In genomic region chr13:50359536-50359935, GRCm38 (mm10) we compare ENCODE assay signal across 23 mouse cellular contexts. TPM values are rescaled to one million over a fixed set of nuclear protein-coding genes. Genes with fewer than 3 reads are reported as not detected.
DNase-seq lines count a peak whose midpoint lies in the region; ATAC-seq and TF ChIP-seq lines count a peak whose summit lies in the region.
"Had no signal": no experiment of that assay in that cellular context is flagged by ENCODE, and none has a peak within 500 bp of the region (broad histone marks: within the 10 kb centered on the region; RNA-seq: fewer than 3 reads in every experiment).

No protein-coding gene starts in this region.

- H3K27me3 ChIP-seq in limb, embryonic 14.5 days (ENCODE audit: control insufficient read depth, insufficient read depth, low read length), result no peaks in the 10 kb centered on the region
- H3K27me3 ChIP-seq in limb, embryonic 10.5 days (ENCODE audit: low read depth, poor library complexity, severe bottlenecking), result no peaks in the 10 kb centered on the region
- no peaks in the 10 kb centered on the region for H3K27me3 ChIP-seq in embryonic facial prominence, embryonic 15.5 days
- H3K27me3 ChIP-seq: CH12.LX; embryonic facial prominence, embryonic 12.5 days; forebrain, embryonic 13.5 days; forebrain, embryonic 15.5 days; Patski had no signal

- 63% methylated on average over 2 of the region's 2 CpGs for WGBS in limb, embryonic 14.5 days
- WGBS in limb, embryonic 10.5 days, result 72% methylated on average over 2 of the region's 2 CpGs
- WGBS in embryonic facial prominence, embryonic 15.5 days, result 43% methylated on average over 2 of the region's 2 CpGs

- no peak overlapping the region for H3K4me3 ChIP-seq in limb, embryonic 14.5 days (replicated peaks; ENCODE audit: low read length)
- no peak overlapping the region for H3K4me3 ChIP-seq in limb, embryonic 10.5 days
- no peak overlapping the region for H3K4me3 ChIP-seq in embryonic facial prominence, embryonic 15.5 days (replicated peaks)
- H3K4me3 ChIP-seq: embryonic facial prominence, embryonic 12.5 days; forebrain, embryonic 13.5 days; forebrain, embryonic 15.5 days had no signal

- H3K9me3 ChIP-seq in limb, embryonic 14.5 days (ENCODE audit: control insufficient read depth, low read length), result no peaks in the 10 kb centered on the region
- H3K9me3 ChIP-seq in limb, embryonic 10.5 days (replicated peaks), result no peaks in the 10 kb centered on the region
- H3K9me3 ChIP-seq in embryonic facial prominence, embryonic 15.5 days (replicated peaks), result no peaks in the 10 kb centered on the region
- H3K9me3 ChIP-seq: embryonic facial prominence, embryonic 12.5 days; forebrain, embryonic 13.5 days; forebrain, embryonic 15.5 days had no signal

- no peak for TF ChIP-seq POLR2A in limb, embryonic 14.5 days (IDR thresholded peaks at IDR 0.05; ENCODE audit: borderline replicate concordance, extremely low read depth, insufficient read depth, insufficient read length)

- no peaks in the 10 kb centered on the region for H3K4me1 ChIP-seq in limb, embryonic 14.5 days (ENCODE audit: control insufficient read depth, insufficient read depth, low read length)
- no peaks in the 10 kb centered on the region for H3K4me1 ChIP-seq in limb, embryonic 10.5 days
- H3K4me1 ChIP-seq in embryonic facial prominence, embryonic 15.5 days, result no peaks in the 10 kb centered on the region
- H3K4me1 ChIP-seq: embryonic facial prominence, embryonic 12.5 days; forebrain, embryonic 13.5 days; forebrain, embryonic 15.5 days had no signal

- H3K27ac ChIP-seq in limb, embryonic 14.5 days (replicated peaks; ENCODE audit: low read depth, low read length), result no peak overlapping the region
- no peak overlapping the region for H3K27ac ChIP-seq in limb, embryonic 10.5 days
- H3K27ac ChIP-seq in embryonic facial prominence, embryonic 15.5 days (replicated peaks), result peak overlapping the region; percentile 60; the same call in 1 of the 2 replicates
- H3K27ac ChIP-seq: embryonic facial prominence, embryonic 12.5 days; forebrain, embryonic 13.5 days; forebrain, embryonic 15.5 days had no signal

- no peak overlapping the region for H3K4me2 ChIP-seq in limb, embryonic 14.5 days (replicated peaks; ENCODE audit: low read depth, low read length, severe bottlenecking)
- no peak overlapping the region for H3K4me2 ChIP-seq in embryonic facial prominence, embryonic 15.5 days (replicated peaks)
- H3K4me2 ChIP-seq: embryonic facial prominence, embryonic 12.5 days; forebrain, embryonic 13.5 days; forebrain, embryonic 15.5 days had no signal

- H3K9ac ChIP-seq in limb, embryonic 14.5 days (ENCODE audit: low read depth, low read length, severe bottlenecking), result no peak overlapping the region
- H3K9ac ChIP-seq in embryonic facial prominence, embryonic 15.5 days, result no peak overlapping the region
- H3K9ac ChIP-seq: embryonic facial prominence, embryonic 12.5 days; forebrain, embryonic 13.5 days; forebrain, embryonic 15.5 days; forebrain, postnatal 0 days had no signal

- no peak for ATAC-seq in limb, embryonic 14.5 days (ENCODE audit: low FRiP score, low read depth)
- ATAC-seq in embryonic facial prominence, embryonic 15.5 days (ENCODE audit: insufficient number of reproducible peaks, low FRiP score, low TSS enrichment, low read depth), result no peak
- ATAC-seq: activated CD4-positive, CD25-positive, alpha-beta regulatory T cell, adult 4 months; CD4-positive, CD25-positive, alpha-beta regulatory T cell, adult 4 months; forebrain, embryonic 13.5 days; forebrain, embryonic 15.5 days; forebrain, postnatal 0 days; Patski had no signal

- DNase-seq in limb, embryonic 14.5 days (ENCODE audit: low spot score), result peak; percentile 71
- DNase-seq in limb, embryonic 10.5 days (ENCODE audit: low spot score), result no peak
- peak; percentile 49 for DNase-seq in fat pad, adult 2 months (ENCODE audit: extremely low read depth, low read depth, low spot score)
- DNase-seq in gonadal fat pad, adult 2 months (ENCODE audit: low read depth), result peak; percentile 34
- no peak for DNase-seq in urinary bladder, adult 18-20 months (ENCODE audit: low spot score in 2 of 2)
- DNase-seq in right cerebral cortex, adult 2 months (ENCODE audit: low spot score in 2 of 2), result no peak
- DNase-seq: adrenal gland, adult 8-10 months; adrenal gland, postnatal 14 days; cerebellum, adult 11-12 months; cerebellum, adult 8-10 months; cerebellum, adult 9-11 months; cerebellum, postnatal 36 days; embryo, embryonic 11 days; forebrain, postnatal 0 days had no signal

- no peaks in the 10 kb centered on the region for H3K36me3 ChIP-seq in limb, embryonic 14.5 days (ENCODE audit: control insufficient read depth, insufficient read depth, low read length)
- no peaks in the 10 kb centered on the region for H3K36me3 ChIP-seq in limb, embryonic 10.5 days
- no peaks in the 10 kb centered on the region for H3K36me3 ChIP-seq in embryonic facial prominence, embryonic 15.5 days
- H3K36me3 ChIP-seq: embryonic facial prominence, embryonic 12.5 days; forebrain, embryonic 15.5 days; G1E had no signal

RNA-seq across cellular contexts. Expression of gene Fbxw17, which starts 58.1 kb away (rescaled TPM):
- polyA plus RNA-seq in limb, embryonic 14.5 days (2012; rRNA removed), result 38.8 and 42.9 TPM in 2 replicates
- 33.0 and 33.5 TPM in 2 replicates for polyA plus RNA-seq in limb, embryonic 14.5 days (2014; fragmentation: Nextera tagmentation; extraction: Ambion mirVana)
- 26.1 and 33.7 TPM in 2 replicates for polyA plus RNA-seq in limb, embryonic 10.5 days (2016; fragmentation: Nextera tagmentation; extraction: Ambion mirVana)
- 30.7 and 33.5 TPM in 2 replicates for polyA plus RNA-seq in embryonic facial prominence, embryonic 15.5 days (2015; fragmentation: Nextera tagmentation; extraction: Ambion mirVana)
- 19.6 and 19.9 TPM in 2 replicates for polyA plus RNA-seq in gonadal fat pad, adult 2 months (2012; rRNA removed)
- polyA plus RNA-seq: G1E had no signal

Comparison
In these comparisons a context has a peak if more than half of its experiments do, and no peak if none do; other contexts are left out.
1. DNase-seq: peak in limb, embryonic 14.5 days (single experiment), fat pad, adult 2 months (single experiment) and gonadal fat pad, adult 2 months (single experiment); none in limb, embryonic 10.5 days (single experiment), urinary bladder, adult 18-20 months (0 of 2) and right cerebral cortex, adult 2 months (0 of 2).